Mouse (Mus musculus) limb, embryonic 12.5 days (tissue): ENCODE measurements around the gene Wwox. TPM values are rescaled to one million over a fixed set of nuclear protein-coding genes. Genes with fewer than 3 reads are reported as not detected.
A peak's percentile ranks its signal among the peaks of the same experiment; 100 is the strongest.

ENCODE experiments used
- ATAC-seq: fragments of 200-750 bp; cut with Nextera tagmentation; 2 replicates; pipeline ENCODE4 v1.8.0; 2017; ENCODE audit warnings: low read depth, moderate TSS enrichment; ENCODE audit not compliant: insufficient number of reproducible peaks, insufficient read depth, low FRiP score, low TSS enrichment
- H3K27ac ChIP-seq: fragments of 300-500 bp; sonication (generic); 2 replicates; pipeline ENCODE4 v1.5.1; 2016; ENCODE audit warnings: mild to moderate bottlenecking, moderate library complexity
- H3K27me3 ChIP-seq: fragments of 300-500 bp; sonication (generic); 2 replicates; pipeline ENCODE4 v1.6.1; 2016; ENCODE audit warnings: mild to moderate bottlenecking, moderate library complexity
- H3K36me3 ChIP-seq: fragments of 300-500 bp; sonication (generic); 2 replicates; pipeline ENCODE4 v1.6.1; 2016; ENCODE audit warnings: mild to moderate bottlenecking, moderate library complexity
- H3K4me1 ChIP-seq: fragments of 300-500 bp; sonication (generic); replicated peaks from 2 replicates; pipeline ENCODE4 v1.6.1; 2016
- H3K4me2 ChIP-seq: fragments of 300-500 bp; sonication (generic); 2 replicates; pipeline ENCODE4 v1.6.1; 2016; ENCODE audit warnings: mild to moderate bottlenecking, moderate library complexity
- H3K4me3 ChIP-seq: fragments of 300-500 bp; sonication (generic); replicated peaks from 2 replicates; pipeline ENCODE4 v1.5.1; 2016; ENCODE audit warnings: mild to moderate bottlenecking
- H3K9ac ChIP-seq: fragments of 300-500 bp; sonication (generic); replicated peaks from 2 replicates; pipeline ENCODE4 v1.6.1; 2016; ENCODE audit warnings: mild to moderate bottlenecking, moderate library complexity
- H3K9me3 ChIP-seq: fragments of 300-500 bp; sonication (generic); 2 replicates; pipeline ENCODE4 v1.6.1; 2016; ENCODE audit warnings: mild to moderate bottlenecking, moderate library complexity
- WGBS: fragments of 180-500 bp; shearing (Covaris S2); methylation state at CpG from one replicate; pipeline ENCODE4 v1.1.7; 2016; 5-methylcytosine and 5-hydroxymethylcytosine counted together
- polyA plus RNA-seq: library from polyadenylated mRNA; unstranded; fragments of >200 nt; fragmentation: Nextera tagmentation; extraction: Ambion mirVana; gene quantifications from 2 replicates; pipeline ENCODE4 v1.2.1, GENCODE M21; 2016

The Wwox gene
- polyA plus RNA-seq, 1 experiment from 2014 or later: 10.2 TPM

GRCm38 (mm10) chr8:115150446-115151109, 711.1 kb downstream of the Wwox start:
- Histone ChIP-seq H3K4me1 (peaks cover 38% of the 10 kb centered on the region), H3K9me3 (no peaks in the 10 kb centered on the region), H3K36me3 (no peaks in the 10 kb centered on the region), H3K4me3 (no peak overlapping the region), H3K27me3 (peaks cover 57% of the 10 kb centered on the region), H3K4me2 (no peak overlapping the region), H3K27ac (no peak overlapping the region), H3K9ac (no peak overlapping the region)
- no peak for ATAC-seq
- WGBS: 46% methylated on average over 24 of the region's 24 CpGs

- H3K27me3 ChIP-seq: peaks cover 58% of the 10 kb centered on the region
- H3K9me3 ChIP-seq: no peaks in the 10 kb centered on the region
- H3K27ac ChIP-seq: no peak overlapping the region
- H3K4me1 ChIP-seq: peaks cover 38% of the 10 kb centered on the region
- WGBS: 13% methylated on average over 6 of the region's 6 CpGs
- no peak overlapping the region for H3K9ac ChIP-seq
- no peak overlapping the region for H3K4me2 ChIP-seq
- H3K36me3 ChIP-seq: no peaks in the 10 kb centered on the region
- ATAC-seq: no peak
- H3K4me3 ChIP-seq: no peak overlapping the region
These were observed 712.0 kb downstream of the Wwox start for GRCm38 (mm10) chr8:115151416-115151815.

GRCm38 (mm10) chr8:115154096-115154495, 714.6 kb downstream of the Wwox start:
- H3K36me3 ChIP-seq: no peaks in the 10 kb centered on the region
- H3K4me2 ChIP-seq: 0 out of 2 replicates have a peak overlapping the region, but pooled peaks have one; percentile 23
- H3K4me3 ChIP-seq: no peak overlapping the region
- no peak overlapping the region for H3K9ac ChIP-seq
- H3K27ac ChIP-seq: no peak overlapping the region
- no peaks in the 10 kb centered on the region for H3K9me3 ChIP-seq
- ATAC-seq: no peak
- 43% methylated on average over 10 of the region's 10 CpGs for WGBS
- peaks cover 57% of the 10 kb centered on the region for H3K27me3 ChIP-seq
- peaks cover 51% of the 10 kb centered on the region for H3K4me1 ChIP-seq

GRCm38 (mm10) chr8:115156142-115156541, 716.7 kb downstream of the Wwox start:
- Histone ChIP-seq H3K27me3 (peaks cover 45% of the 10 kb centered on the region), H3K4me1 (peaks cover 54% of the 10 kb centered on the region), H3K4me3 (no peak overlapping the region), H3K36me3 (no peaks in the 10 kb centered on the region), H3K9me3 (no peaks in the 10 kb centered on the region), H3K4me2 (no peak overlapping the region), H3K27ac (no peak overlapping the region), H3K9ac (no peak overlapping the region)
- no peak for ATAC-seq
- WGBS: 92% methylated on average over 8 of the region's 8 CpGs

- H3K9ac ChIP-seq: no peak overlapping the region; the same call in 1 of the 2 replicates
- peak overlapping the region; percentile 59 for H3K4me2 ChIP-seq
- ATAC-seq: no peak
- H3K9me3 ChIP-seq: no peaks in the 10 kb centered on the region
- H3K4me1 ChIP-seq: peaks cover 64% of the 10 kb centered on the region
- no peak overlapping the region for H3K27ac ChIP-seq
- 42% methylated on average over 12 of the region's 12 CpGs for WGBS
- peaks cover 41% of the 10 kb centered on the region for H3K27me3 ChIP-seq
- H3K36me3 ChIP-seq: no peaks in the 10 kb centered on the region
- H3K4me3 ChIP-seq: no peak overlapping the region
These were observed 718.7 kb downstream of the Wwox start for GRCm38 (mm10) chr8:115157977-115158720.

GRCm38 (mm10) chr8:115158721-115159111, 719.3 kb downstream of the Wwox start:
- no peak for ATAC-seq
- 4% methylated on average over 8 of the region's 8 CpGs for WGBS
- Histone ChIP-seq H3K9ac (0 out of 2 replicates have a peak overlapping the region, but pooled peaks have one; percentile 34), H3K4me3 (peak overlapping the region; percentile 19; the same call in 1 of the 2 replicates), H3K27ac (peak overlapping the region; percentile 31; the same call in 1 of the 2 replicates), H3K4me1 (peaks cover 64% of the 10 kb centered on the region), H3K9me3 (no peaks in the 10 kb centered on the region), H3K4me2 (peak overlapping the region; percentile 59), H3K36me3 (no peaks in the 10 kb centered on the region), H3K27me3 (peaks cover 41% of the 10 kb centered on the region)

- peak overlapping the region; percentile 59 for H3K4me2 ChIP-seq
- H3K9me3 ChIP-seq: no peaks in the 10 kb centered on the region
- WGBS: 6% methylated on average over 18 of the region's 18 CpGs
- H3K4me3 ChIP-seq: peak overlapping the region; percentile 19
- peaks cover 64% of the 10 kb centered on the region for H3K4me1 ChIP-seq
- H3K27me3 ChIP-seq: peaks cover 41% of the 10 kb centered on the region
- no peak for ATAC-seq
- H3K27ac ChIP-seq: no peak overlapping the region; the same call in 1 of the 2 replicates
- H3K9ac ChIP-seq: no peak overlapping the region
- H3K36me3 ChIP-seq: no peaks in the 10 kb centered on the region
These were observed 719.8 kb downstream of the Wwox start for GRCm38 (mm10) chr8:115159208-115159607.

GRCm38 (mm10) chr8:115159711-115160374, 720.4 kb downstream of the Wwox start:
- H3K9me3 ChIP-seq: no peaks in the 10 kb centered on the region
- H3K36me3 ChIP-seq: no peaks in the 10 kb centered on the region
- peak overlapping the region; percentile 69 for H3K27ac ChIP-seq
- peak overlapping the region; percentile 59 for H3K4me2 ChIP-seq
- 3% methylated on average over 22 of the region's 22 CpGs for WGBS
- H3K4me3 ChIP-seq: peak overlapping the region; percentile 28
- ATAC-seq: no peak
- H3K4me1 ChIP-seq: peaks cover 69% of the 10 kb centered on the region
- no peak overlapping the region for H3K9ac ChIP-seq
- H3K27me3 ChIP-seq: peaks cover 47% of the 10 kb centered on the region

- peaks cover 52% of the 10 kb centered on the region for H3K27me3 ChIP-seq
- H3K27ac ChIP-seq: no peak overlapping the region
- WGBS: 70% methylated on average over 5 of the region's 5 CpGs
- H3K36me3 ChIP-seq: no peaks in the 10 kb centered on the region
- H3K4me1 ChIP-seq: peaks cover 70% of the 10 kb centered on the region
- H3K9me3 ChIP-seq: no peaks in the 10 kb centered on the region
- no peak for ATAC-seq
- H3K4me2 ChIP-seq: peak overlapping the region; percentile 59
- peak overlapping the region; percentile 28; the same call in 1 of the 2 replicates for H3K4me3 ChIP-seq
- no peak overlapping the region for H3K9ac ChIP-seq
These were observed 721.0 kb downstream of the Wwox start for GRCm38 (mm10) chr8:115160407-115160806.

GRCm38 (mm10) chr8:115161520-115161919, 722.1 kb downstream of the Wwox start:
- Histone ChIP-seq H3K27me3 (peaks cover 56% of the 10 kb centered on the region), H3K9me3 (no peaks in the 10 kb centered on the region), H3K4me1 (peaks cover 70% of the 10 kb centered on the region), H3K4me2 (peak overlapping the region; percentile 20), H3K27ac (no peak overlapping the region), H3K9ac (no peak overlapping the region), H3K4me3 (no peak overlapping the region), H3K36me3 (no peaks in the 10 kb centered on the region)
- ATAC-seq: peak; percentile 40; the same call in 1 of the 2 replicates
- WGBS: 12% methylated on average over 9 of the region's 9 CpGs

- Histone ChIP-seq H3K9me3 (no peaks in the 10 kb centered on the region), H3K4me1 (peaks cover 50% of the 10 kb centered on the region), H3K27ac (no peak overlapping the region), H3K9ac (no peak overlapping the region), H3K27me3 (peaks cover 47% of the 10 kb centered on the region), H3K4me2 (peak overlapping the region; percentile 30), H3K4me3 (no peak overlapping the region), H3K36me3 (no peaks in the 10 kb centered on the region)
- 6% methylated on average over 13 of the region's 13 CpGs for WGBS
- no peak for ATAC-seq
These were observed 725.4 kb downstream of the Wwox start for GRCm38 (mm10) chr8:115164872-115165271.
